In genomic region chr17:28270165-28270564, GRCm38 (mm10) we compare ENCODE assay signal across 13 mouse cellular contexts. TPM values are rescaled to one million over a fixed set of nuclear protein-coding genes. Genes with fewer than 3 reads are reported as not detected.
DNase-seq lines count a peak whose midpoint lies in the region; ATAC-seq lines count a peak whose summit lies in the region.
"Had no signal": no experiment of that assay in that cellular context is flagged by ENCODE, and none has a peak within 500 bp of the region (broad histone marks: within the 10 kb centered on the region; RNA-seq: fewer than 3 reads in every experiment).

No protein-coding gene starts in this region.

- H3K36me3 ChIP-seq in megakaryocyte, embryonic 14.5 days (replicated peaks; ENCODE audit: low read length) = peaks cover 76% of the 10 kb centered on the region
- no peaks in the 10 kb centered on the region for H3K36me3 ChIP-seq in intestine, embryonic 15.5 days
- no peaks in the 10 kb centered on the region for H3K36me3 ChIP-seq in stomach, embryonic 15.5 days

- 21% methylated on average over 13 of the region's 13 CpGs for WGBS in intestine, embryonic 15.5 days
- WGBS in stomach, embryonic 15.5 days = 34% methylated on average over 13 of the region's 13 CpGs

- H3K9ac ChIP-seq in intestine, embryonic 15.5 days = no peak overlapping the region
- H3K9ac ChIP-seq in stomach, embryonic 15.5 days = no peak overlapping the region
- H3K9ac ChIP-seq: forebrain, embryonic 13.5 days; heart, embryonic 13.5 days; liver, embryonic 14.5 days had no signal

- H3K4me1 ChIP-seq in megakaryocyte, embryonic 14.5 days = peaks cover 92% of the 10 kb centered on the region
- H3K4me1 ChIP-seq in intestine, embryonic 15.5 days (replicated peaks) = peaks cover 35% of the 10 kb centered on the region
- peaks cover 17% of the 10 kb centered on the region; the same call in 1 of the 2 replicates for H3K4me1 ChIP-seq in stomach, embryonic 15.5 days
- H3K4me1 ChIP-seq: forebrain, embryonic 13.5 days had no signal

- H3K4me3 ChIP-seq in megakaryocyte, embryonic 14.5 days (replicated peaks) = peak overlapping the region; percentile 72
- H3K4me3 ChIP-seq in intestine, embryonic 15.5 days (replicated peaks) = no peak overlapping the region
- H3K4me3 ChIP-seq in stomach, embryonic 15.5 days (replicated peaks) = no peak overlapping the region
- H3K4me3 ChIP-seq: forebrain, embryonic 13.5 days; heart, embryonic 13.5 days had no signal

- peak overlapping the region; percentile 75 for H3K27ac ChIP-seq in intestine, embryonic 15.5 days
- H3K27ac ChIP-seq in stomach, embryonic 15.5 days = peak overlapping the region; percentile 80
- H3K27ac ChIP-seq: forebrain, embryonic 13.5 days; heart, embryonic 13.5 days; hindbrain, postnatal 0 days; liver, embryonic 14.5 days had no signal

- no peaks in the 10 kb centered on the region for H3K27me3 ChIP-seq in megakaryocyte, embryonic 14.5 days (replicated peaks)
- H3K27me3 ChIP-seq in intestine, embryonic 15.5 days (replicated peaks) = no peaks in the 10 kb centered on the region
- H3K27me3 ChIP-seq in stomach, embryonic 15.5 days (replicated peaks) = no peaks in the 10 kb centered on the region
- H3K27me3 ChIP-seq: forebrain, embryonic 13.5 days; heart, embryonic 13.5 days had no signal

- ATAC-seq in megakaryocyte, adult 5-6 weeks (ENCODE audit: poor library complexity, severe bottlenecking) = no peak
- peak; percentile 44 for ATAC-seq in intestine, embryonic 15.5 days
- ATAC-seq in stomach, embryonic 15.5 days (ENCODE audit: insufficient read depth, low FRiP score, low read depth) = peak; percentile 57
- ATAC-seq: forebrain, embryonic 13.5 days; hindbrain, postnatal 0 days had no signal

- H3K9me3 ChIP-seq in megakaryocyte, embryonic 14.5 days = no peaks in the 10 kb centered on the region
- H3K9me3 ChIP-seq in intestine, embryonic 15.5 days = no peaks in the 10 kb centered on the region
- no peaks in the 10 kb centered on the region for H3K9me3 ChIP-seq in stomach, embryonic 15.5 days
- H3K9me3 ChIP-seq: forebrain, embryonic 13.5 days; heart, embryonic 13.5 days had no signal

- H3K4me2 ChIP-seq in intestine, embryonic 15.5 days (replicated peaks) = no peak overlapping the region
- H3K4me2 ChIP-seq in stomach, embryonic 15.5 days = no peak overlapping the region
- H3K4me2 ChIP-seq: forebrain, embryonic 13.5 days; heart, embryonic 13.5 days had no signal

- no peak for DNase-seq in layer of hippocampus, adult 18-20 months (ENCODE audit: low spot score in 2 of 2)
- no peak for DNase-seq in urinary bladder, postnatal 36 days (ENCODE audit: low spot score in 2 of 2)
- DNase-seq in layer of hippocampus, postnatal 25 days (ENCODE audit: extremely low spot score in 1 of 2, low spot score in 1 of 2) = no peak
- DNase-seq: cerebellum, adult 8-10 months; kidney, postnatal 25 days had no signal

RNA-seq across cellular contexts. Expression of gene Ppard, which starts 37.7 kb away (rescaled TPM):
- polyA plus RNA-seq in megakaryocyte, embryonic 14.5 days (2012; ENCODE audit: insufficient read depth, low replicate concordance) = 132 and 226 TPM in 2 replicates
- 19.5 and 19.6 TPM in 2 replicates for total RNA-seq in megakaryocyte, adult 5-6 weeks (2015)
- 4.4 and 8.2 TPM in 2 replicates for total RNA-seq in megakaryocyte, adult 5-6 weeks (2017)
- 1.8 and 1.9 TPM in 2 replicates for polyA plus RNA-seq in intestine, embryonic 15.5 days (2015; fragmentation: Nextera tagmentation; extraction: Ambion mirVana)
- polyA plus RNA-seq in stomach, embryonic 15.5 days (2015; fragmentation: Nextera tagmentation; extraction: Ambion mirVana) = 3.3 and 4.6 TPM in 2 replicates
- total RNA-seq in layer of hippocampus, adult 18-20 months (2021) = 10 to 100 TPM; 22.5 to 26.0 TPM
- total RNA-seq in layer of hippocampus, postnatal 25 days (2021) = 10 to 100 TPM; 19.9 to 22.9 TPM

RNA-seq across cellular contexts. Expression of gene Fance, which starts 43.2 kb away (rescaled TPM):
- polyA plus RNA-seq in megakaryocyte, embryonic 14.5 days (2012; ENCODE audit: insufficient read depth, low replicate concordance) = 33.1 and 40.3 TPM in 2 replicates
- total RNA-seq in megakaryocyte, adult 5-6 weeks (2015) = 11.5 and 11.9 TPM in 2 replicates
- 7.5 and 14.3 TPM in 2 replicates for total RNA-seq in megakaryocyte, adult 5-6 weeks (2017)
- 22.7 and 29.8 TPM in 2 replicates for polyA plus RNA-seq in intestine, embryonic 15.5 days (2015; fragmentation: Nextera tagmentation; extraction: Ambion mirVana)
- 26.9 and 29.9 TPM in 2 replicates for polyA plus RNA-seq in stomach, embryonic 15.5 days (2015; fragmentation: Nextera tagmentation; extraction: Ambion mirVana)
- total RNA-seq in layer of hippocampus, adult 18-20 months (2021) = 10 to 100 TPM; 22.8 to 26.0 TPM
- total RNA-seq in layer of hippocampus, postnatal 25 days (2021) = 10 to 100 TPM; 22.6 to 27.1 TPM

RNA-seq across cellular contexts. Expression of gene Rpl10a, which starts 58.1 kb away (rescaled TPM):
- polyA plus RNA-seq in megakaryocyte, embryonic 14.5 days (2012; ENCODE audit: insufficient read depth, low replicate concordance) = 4,291 and 7,093 TPM in 2 replicates
- total RNA-seq in megakaryocyte, adult 5-6 weeks (2015) = 1,429 and 1,585 TPM in 2 replicates
- total RNA-seq in megakaryocyte, adult 5-6 weeks (2017) = 468 and 491 TPM in 2 replicates
- polyA plus RNA-seq in intestine, embryonic 15.5 days (2015; fragmentation: Nextera tagmentation; extraction: Ambion mirVana) = 639 and 690 TPM in 2 replicates
- polyA plus RNA-seq in stomach, embryonic 15.5 days (2015; fragmentation: Nextera tagmentation; extraction: Ambion mirVana) = 490 and 616 TPM in 2 replicates
- 100 to 1,000 TPM; 356 to 365 TPM for total RNA-seq in layer of hippocampus, adult 18-20 months (2021)
- total RNA-seq in layer of hippocampus, postnatal 25 days (2021) = 100 to 1,000 TPM; 353 to 376 TPM
